Mouse (Mus musculus) megakaryocyte, adult 5-6 weeks (primary cell): ENCODE results near the gene Rpl14. TPM values are rescaled to one million over a fixed set of nuclear protein-coding genes. Genes with fewer than 3 reads are reported as not detected.

Experiments used
- ATAC-seq: 2 replicates; pipeline ENCODE4 v1.8.0; 2016; ENCODE audit warnings: mild to moderate bottlenecking, inconsistent platforms; ENCODE audit not compliant: poor library complexity, severe bottlenecking
- total RNA-seq, 2 experiments: library from RNA; stranded (forward) in 1 of 2; stranded (reverse) in 1 of 2; fragments of 153-499, 151-499 nt in 1 of 2; fragments of 221-1000, 200-1000 nt in 1 of 2; gene quantifications; 2 replicates each; pipeline versions ENCODE4 v1.2.3 to v1.2.4; 2015 to 2017

Gene Rpl14
- total RNA-seq, 2 experiments from 2014 or later: 951 to 1,324 TPM

- ATAC-seq: no peak
Observed at GRCm38 (mm10) chr9:120570334-120570725, 914 bp upstream of the Rpl14 start.

GRCm38 (mm10) chr9:120571593-120572385, 545 bp downstream of the Rpl14 start:
- ATAC-seq: peak; percentile 23

GRCm38 (mm10) chr9:120575748-120576661, 4.8 kb downstream of the Rpl14 start:
- no peak for ATAC-seq

- ATAC-seq: peak; percentile 1; the same call in 1 of the 2 replicates
Observed at GRCm38 (mm10) chr9:120576662-120577013, 5.4 kb downstream of the Rpl14 start.

- peak; percentile 93 for ATAC-seq
Observed at GRCm38 (mm10) chr9:120577133-120577651, 5.9 kb downstream of the Rpl14 start.

- ATAC-seq: no peak
Observed at GRCm38 (mm10) chr9:120577706-120578405, 6.6 kb downstream of the Rpl14 start.

- no peak for ATAC-seq
Observed at GRCm38 (mm10) chr9:120578701-120579100, 7.5 kb downstream of the Rpl14 start.

- ATAC-seq: no peak
Observed at GRCm38 (mm10) chr9:120579808-120580207, 8.6 kb downstream of the Rpl14 start.

- ATAC-seq: peak; percentile 47
Observed at GRCm38 (mm10) chr9:120581941-120582618, 10.8 kb downstream of the Rpl14 start.

- ATAC-seq: peak; percentile 90
Observed at GRCm38 (mm10) chr9:120582619-120583308, 11.5 kb downstream of the Rpl14 start.

GRCm38 (mm10) chr9:120583314-120583713, 12.1 kb downstream of the Rpl14 start:
- ATAC-seq: no peak

GRCm38 (mm10) chr9:120586546-120586945, 15.3 kb downstream of the Rpl14 start:
- ATAC-seq: peak; percentile 58

GRCm38 (mm10) chr9:120591490-120591889, 20.2 kb downstream of the Rpl14 start:
- ATAC-seq: peak; percentile 78

GRCm38 (mm10) chr9:120593383-120594101, 22.3 kb downstream of the Rpl14 start:
- ATAC-seq: no peak

GRCm38 (mm10) chr9:120594839-120595238, 23.6 kb downstream of the Rpl14 start:
- ATAC-seq: no peak

- no peak for ATAC-seq
Observed at GRCm38 (mm10) chr9:120595306-120595705, 24.1 kb downstream of the Rpl14 start.

GRCm38 (mm10) chr9:120601488-120602171, 30.4 kb downstream of the Rpl14 start:
- peak; percentile 87 for ATAC-seq

- ATAC-seq: peak; percentile 11; the same call in 1 of the 2 replicates
Observed at GRCm38 (mm10) chr9:120602172-120602838, 31.1 kb downstream of the Rpl14 start.
